Mouse (Mus musculus) urinary bladder, adult 2 months (tissue): ENCODE results near the gene Als2cr12. TPM values are rescaled to one million over a fixed set of nuclear protein-coding genes. Genes with fewer than 3 reads are reported as not detected.
"Not testable (repeated sequence)": the region's sequence is repeated elsewhere in the genome, so short reads cannot be mapped to it uniquely, and the experiment has no call there.

Experiments used
- DNase-seq: peaks from one replicate; pipeline ENCODE4 v3.0.0; 2022; ENCODE audit warnings: low spot score
- polyA plus RNA-seq: library from polyadenylated mRNA; depleted of rRNA; stranded (reverse); fragments of >200 nt; gene quantifications from 2 replicates; pipeline ENCODE4 v1.2.3, GENCODE M21; 2012

Gene Als2cr12
- polyA plus RNA-seq, 1 experiment, result 0.83 TPM

GRCm38 (mm10) chr1:58719356-58719945, 23.7 kb upstream of the Als2cr12 start:
- DNase-seq, result no peak

- no peak for DNase-seq
Observed at GRCm38 (mm10) chr1:58717589-58718270, 21.9 kb upstream of the Als2cr12 start.

GRCm38 (mm10) chr1:58716883-58717220, 21.1 kb upstream of the Als2cr12 start:
- no peak for DNase-seq

GRCm38 (mm10) chr1:58716162-58716882, 20.5 kb upstream of the Als2cr12 start:
- DNase-seq, result no peak

- no peak for DNase-seq
Observed at GRCm38 (mm10) chr1:58715536-58715935, 19.7 kb upstream of the Als2cr12 start.

GRCm38 (mm10) chr1:58714361-58714760, 18.6 kb upstream of the Als2cr12 start:
- no peak for DNase-seq

GRCm38 (mm10) chr1:58713893-58714231, 18.1 kb upstream of the Als2cr12 start:
- no peak for DNase-seq

- peak; percentile 51 for DNase-seq
Observed at GRCm38 (mm10) chr1:58713081-58713892, 17.5 kb upstream of the Als2cr12 start.

- DNase-seq, result no peak
Observed at GRCm38 (mm10) chr1:58712076-58713061, 16.6 kb upstream of the Als2cr12 start.

GRCm38 (mm10) chr1:58711365-58712016, 15.7 kb upstream of the Als2cr12 start, which contains the start of gene Cflar:
TSS of gene Cflar (plus strand) at chr1:58711508.
- peak; percentile 64 for DNase-seq

GRCm38 (mm10) chr1:58710711-58711364, 15.0 kb upstream of the Als2cr12 start:
- no peak for DNase-seq

GRCm38 (mm10) chr1:58710043-58710442, 14.3 kb upstream of the Als2cr12 start:
- not testable (repeated sequence) for DNase-seq

GRCm38 (mm10) chr1:58700580-58701162, 4.9 kb upstream of the Als2cr12 start:
- not testable (repeated sequence) for DNase-seq

- no peak for DNase-seq
Observed at GRCm38 (mm10) chr1:58699988-58700387, 4.2 kb upstream of the Als2cr12 start.

- DNase-seq, result no peak
Observed at GRCm38 (mm10) chr1:58698781-58699180, 3.0 kb upstream of the Als2cr12 start.

GRCm38 (mm10) chr1:58697607-58698006, 1.8 kb upstream of the Als2cr12 start:
- not testable (repeated sequence) for DNase-seq

GRCm38 (mm10) chr1:58693696-58694095, 2.1 kb downstream of the Als2cr12 start:
- DNase-seq, result no peak

GRCm38 (mm10) chr1:58691718-58692117, 4.1 kb downstream of the Als2cr12 start:
- not testable (repeated sequence) for DNase-seq

- not testable (repeated sequence) for DNase-seq
Observed at GRCm38 (mm10) chr1:58690834-58691488, 4.8 kb downstream of the Als2cr12 start.
